Mouse (Mus musculus): ENCODE data around the gene Slc9a8. TPM values are rescaled to one million over a fixed set of nuclear protein-coding genes. Genes with fewer than 3 reads are reported as not detected.

Slc9a8 gene
- polyA plus RNA-seq, 1 experiment from 2014 or later, result 15.1 TPM

DNA sequence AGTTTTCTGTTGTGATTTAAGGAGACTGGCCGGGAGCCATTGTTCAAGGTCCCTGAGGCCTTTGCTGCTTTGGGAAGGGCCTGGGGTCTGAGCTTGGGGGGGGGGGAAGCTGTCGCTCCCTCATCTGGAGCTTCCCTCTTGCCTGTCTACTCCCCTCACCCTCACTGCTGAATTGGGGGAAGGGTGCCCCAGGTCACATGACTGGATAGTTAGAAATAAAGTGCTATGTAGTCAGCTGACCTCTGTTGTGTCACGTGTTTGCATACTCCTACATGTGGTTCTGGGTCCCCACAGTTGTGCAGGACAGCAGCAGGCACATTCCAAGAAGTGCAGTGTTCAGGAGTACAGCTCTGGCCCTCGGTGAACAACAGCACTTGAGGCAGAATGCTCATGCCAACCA lies 55.2 kb downstream of the Slc9a8 start:
- Histone ChIP-seq H3K36me3 (ENCODE audit: control insufficient read depth, insufficient read depth) (peaks cover 28% of the 10 kb centered on the region), H3K4me2 (ENCODE audit: low read depth, low read length) (no peak overlapping the region)

GRCm38 (mm10) chr2:167478128-167478527 lies 56.6 kb downstream of the Slc9a8 start:
- no peak overlapping the region for H3K4me2 ChIP-seq (ENCODE audit: low read depth, low read length)
- no peak overlapping the region for H3K9ac ChIP-seq (ENCODE audit: low read depth, low read length)
- ATAC-seq (ENCODE audit: low read depth), result no peak
- 36% methylated on average over 2 of the region's 2 CpGs for WGBS (ENCODE audit: insufficient replicate concordance)
- H3K27me3 ChIP-seq (ENCODE audit: control insufficient read depth, insufficient read depth, low read depth, low read length), result no peaks in the 10 kb centered on the region
- no peak overlapping the region for H3K27ac ChIP-seq (ENCODE audit: low read length)
- H3K9me3 ChIP-seq (replicated peaks; ENCODE audit: control insufficient read depth, low read length), result no peaks in the 10 kb centered on the region
- peaks cover 27% of the 10 kb centered on the region for H3K36me3 ChIP-seq (ENCODE audit: control insufficient read depth, insufficient read depth)
- peaks cover 4% of the 10 kb centered on the region for H3K4me1 ChIP-seq (ENCODE audit: control insufficient read depth, low read depth, low read length)
- no peak overlapping the region for H3K4me3 ChIP-seq (ENCODE audit: low read depth, low read length)

More for the DNA sequence above, 55.2 kb downstream of the Slc9a8 start:
- Histone ChIP-seq H3K4me3 (ENCODE audit: low read depth, low read length) (no peak overlapping the region), H3K27me3 (ENCODE audit: control insufficient read depth, insufficient read depth, low read depth, low read length) (no peaks in the 10 kb centered on the region), H3K27ac (ENCODE audit: low read length) (no peak overlapping the region), H3K9me3 (replicated peaks; ENCODE audit: control insufficient read depth, low read length) (no peaks in the 10 kb centered on the region), H3K9ac (ENCODE audit: low read depth, low read length) (no peak overlapping the region), H3K4me1 (ENCODE audit: control insufficient read depth, low read depth, low read length) (peaks cover 4% of the 10 kb centered on the region)
- ATAC-seq (ENCODE audit: low read depth), result no peak
- 47% methylated on average over 4 of the region's 4 CpGs for WGBS (ENCODE audit: insufficient replicate concordance)

DNA sequence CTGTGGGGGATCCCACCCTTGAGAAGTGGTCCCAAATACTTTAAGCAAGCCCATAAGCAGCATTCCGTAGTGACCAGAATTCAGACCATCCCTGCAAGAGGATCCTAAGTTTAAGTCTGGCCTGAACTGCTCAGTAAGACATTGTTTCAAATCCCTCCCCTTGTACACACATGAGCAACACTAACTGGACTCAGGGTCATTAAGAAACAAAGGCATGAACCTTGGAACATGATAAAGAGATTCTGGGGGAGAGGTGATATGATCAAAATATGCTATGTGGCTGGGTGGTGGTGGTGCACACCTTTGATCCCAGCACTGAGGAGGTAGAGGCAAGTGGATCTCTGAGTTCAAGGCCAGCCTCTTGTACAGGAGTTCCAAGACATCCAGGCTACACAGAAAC lies 58.0 kb downstream of the Slc9a8 start:
- no peak overlapping the region for H3K4me2 ChIP-seq (ENCODE audit: low read depth, low read length)
- H3K27ac ChIP-seq (ENCODE audit: low read length), result no peak overlapping the region
- H3K4me3 ChIP-seq (ENCODE audit: low read depth, low read length), result no peak overlapping the region
- H3K9me3 ChIP-seq (replicated peaks; ENCODE audit: control insufficient read depth, low read length), result no peaks in the 10 kb centered on the region
- ATAC-seq (ENCODE audit: low read depth), result no peak
- no peak overlapping the region for H3K9ac ChIP-seq (ENCODE audit: low read depth, low read length)
- peaks cover 4% of the 10 kb centered on the region for H3K4me1 ChIP-seq (ENCODE audit: control insufficient read depth, low read depth, low read length)
- H3K27me3 ChIP-seq (ENCODE audit: control insufficient read depth, insufficient read depth, low read depth, low read length), result no peaks in the 10 kb centered on the region
- WGBS (ENCODE audit: insufficient replicate concordance), result 71% methylated on average over 1 of the region's 1 CpGs
- H3K36me3 ChIP-seq (ENCODE audit: control insufficient read depth, insufficient read depth), result peaks cover 26% of the 10 kb centered on the region

DNA sequence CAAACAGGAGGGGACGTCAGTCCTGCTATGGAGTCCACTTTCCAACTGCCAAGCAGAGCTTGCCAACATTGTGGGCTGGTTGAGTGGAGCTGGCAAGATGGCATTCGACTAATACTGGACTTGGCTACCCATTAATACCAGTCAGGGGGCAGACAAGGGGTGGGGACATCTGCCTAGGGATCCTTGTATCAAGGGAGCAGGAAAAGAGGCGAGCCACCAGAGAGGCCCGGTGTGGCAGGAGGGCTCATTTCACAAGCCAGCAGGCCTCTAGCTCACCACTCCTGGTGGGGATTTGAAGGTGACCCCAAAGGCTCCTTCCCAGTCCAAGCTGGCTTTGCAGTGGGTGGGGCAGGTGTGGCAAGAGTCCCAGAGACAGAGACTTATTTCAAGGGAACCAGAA lies 61.2 kb downstream of the Slc9a8 start:
- Histone ChIP-seq H3K4me2 (ENCODE audit: low read depth, low read length) (no peak overlapping the region), H3K4me3 (ENCODE audit: low read depth, low read length) (no peak overlapping the region), H3K27me3 (ENCODE audit: control insufficient read depth, insufficient read depth, low read depth, low read length) (no peaks in the 10 kb centered on the region), H3K9ac (ENCODE audit: low read depth, low read length) (no peak overlapping the region), H3K36me3 (ENCODE audit: control insufficient read depth, insufficient read depth) (peaks cover 23% of the 10 kb centered on the region), H3K9me3 (replicated peaks; ENCODE audit: control insufficient read depth, low read length) (no peaks in the 10 kb centered on the region), H3K27ac (ENCODE audit: low read length) (no peak overlapping the region), H3K4me1 (ENCODE audit: control insufficient read depth, low read depth, low read length) (no peaks in the 10 kb centered on the region)
- no peak for ATAC-seq (ENCODE audit: low read depth)
- 79% methylated on average over 4 of the region's 4 CpGs for WGBS (ENCODE audit: insufficient replicate concordance)

DNA sequence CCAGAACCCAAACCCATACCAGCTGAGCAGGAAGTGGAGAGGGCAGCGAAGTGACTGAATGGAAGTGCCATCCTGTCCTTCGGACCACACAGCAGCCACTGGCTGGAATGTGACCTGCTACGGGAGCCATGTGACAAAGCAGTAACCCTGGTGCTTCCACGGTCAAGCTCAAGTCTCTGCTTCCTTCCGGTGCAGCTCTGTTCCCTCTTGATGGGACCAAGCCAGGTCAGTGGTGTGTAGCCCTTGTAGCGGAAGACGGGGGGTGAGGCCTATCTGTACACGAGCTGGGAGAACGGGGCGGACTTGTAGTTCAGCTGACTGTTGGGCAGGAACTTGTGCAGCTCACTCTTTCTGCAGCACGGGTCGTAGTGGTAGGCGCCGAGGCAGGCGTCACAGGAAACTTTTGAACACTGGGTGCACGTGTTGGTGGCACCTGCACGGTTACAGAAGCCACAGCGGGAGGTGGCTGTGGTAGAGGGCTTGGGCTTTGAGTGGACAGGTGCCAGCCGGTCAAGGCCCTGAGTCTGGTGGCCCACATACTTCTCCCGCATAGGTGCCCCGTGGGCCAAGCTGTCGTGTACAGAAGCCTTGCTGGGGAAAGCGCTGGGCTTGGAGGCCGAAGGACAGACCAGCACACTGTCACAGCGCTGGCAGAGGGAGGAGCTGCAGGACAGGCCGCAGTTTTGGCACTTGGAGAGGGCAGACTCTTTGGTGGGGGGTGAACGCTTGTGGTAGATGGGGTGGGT lies 61.7 kb downstream of the Slc9a8 start:
- 84% methylated on average over 27 of the region's 27 CpGs for WGBS (ENCODE audit: insufficient replicate concordance)
- peak; percentile 34; the same call in 1 of the 2 replicates for ATAC-seq (ENCODE audit: low read depth)

DNA sequence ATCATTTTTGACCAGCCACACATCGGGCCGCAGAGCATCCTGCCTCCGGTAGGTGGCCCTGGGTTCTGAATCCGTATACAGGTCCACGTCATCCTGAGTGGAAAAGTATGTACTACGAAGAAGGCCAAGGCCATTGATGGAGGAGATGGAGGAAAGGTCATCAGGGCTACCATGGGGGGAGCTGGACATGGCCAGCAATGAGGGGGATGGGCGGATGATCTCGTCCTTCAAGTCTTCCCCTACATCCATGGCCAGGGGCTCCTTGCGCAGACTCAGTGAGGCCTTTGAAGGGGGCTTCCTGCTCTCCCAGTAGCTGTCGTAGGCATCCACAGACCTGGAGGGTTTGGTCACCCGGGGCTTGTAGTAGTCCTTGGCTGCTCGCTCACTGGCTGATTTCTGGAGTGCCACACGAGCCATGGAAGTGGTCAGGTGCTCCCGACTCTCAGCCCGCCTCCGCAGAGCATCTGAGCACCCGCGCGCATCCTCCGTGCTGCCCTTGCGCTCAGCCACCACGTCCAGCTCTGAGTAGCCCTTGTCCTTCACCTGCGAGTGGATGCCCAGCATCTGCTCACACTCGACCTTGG lies 62.4 kb downstream of the Slc9a8 start:
- 89% methylated on average over 24 of the region's 24 CpGs for WGBS (ENCODE audit: insufficient replicate concordance)
- H3K27me3 ChIP-seq (ENCODE audit: control insufficient read depth, insufficient read depth, low read depth, low read length), result no peaks in the 10 kb centered on the region
- H3K36me3 ChIP-seq (ENCODE audit: control insufficient read depth, insufficient read depth), result peaks cover 23% of the 10 kb centered on the region
- H3K4me1 ChIP-seq (ENCODE audit: control insufficient read depth, low read depth, low read length), result no peaks in the 10 kb centered on the region
- ATAC-seq (ENCODE audit: low read depth), result no peak
- no peaks in the 10 kb centered on the region for H3K9me3 ChIP-seq (replicated peaks; ENCODE audit: control insufficient read depth, low read length)
- no peak overlapping the region for H3K4me2 ChIP-seq (ENCODE audit: low read depth, low read length)
- H3K27ac ChIP-seq (ENCODE audit: low read length), result no peak overlapping the region
- H3K9ac ChIP-seq (ENCODE audit: low read depth, low read length), result no peak overlapping the region
- no peak overlapping the region for H3K4me3 ChIP-seq (ENCODE audit: low read depth, low read length)

More for the DNA sequence above, 61.7 kb downstream of the Slc9a8 start:
- Histone ChIP-seq H3K27me3 (ENCODE audit: control insufficient read depth, insufficient read depth, low read depth, low read length) (no peaks in the 10 kb centered on the region), H3K4me2 (ENCODE audit: low read depth, low read length) (no peak overlapping the region), H3K36me3 (ENCODE audit: control insufficient read depth, insufficient read depth) (peaks cover 23% of the 10 kb centered on the region), H3K9me3 (replicated peaks; ENCODE audit: control insufficient read depth, low read length) (no peaks in the 10 kb centered on the region), H3K9ac (ENCODE audit: low read depth, low read length) (no peak overlapping the region), H3K4me1 (ENCODE audit: control insufficient read depth, low read depth, low read length) (no peaks in the 10 kb centered on the region), H3K27ac (ENCODE audit: low read length) (no peak overlapping the region), H3K4me3 (ENCODE audit: low read depth, low read length) (no peak overlapping the region)

- no peak overlapping the region for H3K27ac ChIP-seq (ENCODE audit: low read length)
- no peaks in the 10 kb centered on the region for H3K27me3 ChIP-seq (ENCODE audit: control insufficient read depth, insufficient read depth, low read depth, low read length)
- no peaks in the 10 kb centered on the region for H3K4me1 ChIP-seq (ENCODE audit: control insufficient read depth, low read depth, low read length)
- ATAC-seq (ENCODE audit: low read depth), result no peak
- no peak overlapping the region for H3K9ac ChIP-seq (ENCODE audit: low read depth, low read length)
- no peak overlapping the region for H3K4me2 ChIP-seq (ENCODE audit: low read depth, low read length)
- H3K4me3 ChIP-seq (ENCODE audit: low read depth, low read length), result no peak overlapping the region
- H3K36me3 ChIP-seq (ENCODE audit: control insufficient read depth, insufficient read depth), result peaks cover 23% of the 10 kb centered on the region
- H3K9me3 ChIP-seq (replicated peaks; ENCODE audit: control insufficient read depth, low read length), result no peaks in the 10 kb centered on the region
- 86% methylated on average over 11 of the region's 11 CpGs for WGBS (ENCODE audit: insufficient replicate concordance)
These were observed 63.4 kb downstream of the Slc9a8 start for GRCm38 (mm10) chr2:167484932-167485331.

DNA sequence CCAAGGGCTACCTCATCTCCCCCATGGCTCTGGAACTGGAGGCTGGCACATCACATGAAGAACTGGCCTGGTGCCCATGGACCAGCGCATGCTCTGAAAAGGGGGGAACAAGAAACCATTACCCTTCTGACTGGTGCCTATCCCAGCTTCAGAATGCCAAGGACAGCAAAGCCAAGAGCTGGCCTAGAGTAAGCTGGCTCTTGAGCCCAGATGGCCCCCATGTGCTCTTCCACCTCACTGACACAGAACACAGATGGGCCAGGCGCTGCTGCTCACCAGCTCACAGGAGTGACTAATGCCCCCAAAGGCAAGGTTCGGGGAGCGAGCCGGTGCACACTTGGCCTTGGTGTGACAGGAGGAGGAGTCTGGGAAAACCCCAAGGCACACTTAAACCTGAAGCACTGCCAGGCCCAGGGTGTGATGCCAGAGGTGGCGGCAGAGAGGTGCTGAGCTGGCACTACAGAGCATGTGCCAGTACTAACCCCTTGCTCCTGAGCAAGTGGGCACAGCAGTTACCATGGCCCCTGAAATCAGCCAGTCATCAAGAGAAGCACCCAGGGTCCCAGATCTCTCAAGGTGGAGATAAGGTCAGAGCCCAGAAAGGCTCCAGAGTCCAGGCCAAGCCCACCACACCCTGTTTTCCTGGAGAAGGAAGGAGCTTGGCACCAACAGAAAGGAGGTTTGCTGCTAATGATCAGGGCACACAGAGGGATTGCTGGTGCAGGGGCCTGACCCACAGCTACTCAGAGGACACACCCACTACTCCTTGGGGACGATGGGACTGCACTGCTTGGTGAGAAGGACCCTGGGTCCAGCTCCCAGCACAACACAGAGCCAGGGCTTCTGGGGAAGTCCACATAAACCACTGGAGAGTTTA lies 64.2 kb downstream of the Slc9a8 start:
- Histone ChIP-seq H3K9me3 (replicated peaks; ENCODE audit: control insufficient read depth, low read length) (no peaks in the 10 kb centered on the region), H3K9ac (ENCODE audit: low read depth, low read length) (no peak overlapping the region), H3K4me3 (ENCODE audit: low read depth, low read length) (no peak overlapping the region), H3K27ac (ENCODE audit: low read length) (no peak overlapping the region), H3K4me2 (ENCODE audit: low read depth, low read length) (no peak overlapping the region), H3K4me1 (ENCODE audit: control insufficient read depth, low read depth, low read length) (peaks cover 2% of the 10 kb centered on the region; the same call in 1 of the 2 replicates), H3K27me3 (ENCODE audit: control insufficient read depth, insufficient read depth, low read depth, low read length) (no peaks in the 10 kb centered on the region), H3K36me3 (ENCODE audit: control insufficient read depth, insufficient read depth) (peaks cover 23% of the 10 kb centered on the region)
- WGBS (ENCODE audit: insufficient replicate concordance), result 83% methylated on average over 7 of the region's 7 CpGs
- ATAC-seq (ENCODE audit: low read depth), result no peak
